Comparison of ENCODE assay signal across 16 mouse cellular contexts in genomic region chr4:59349425-59350185, GRCm38 (mm10).
DNase-seq lines count a peak whose midpoint lies in the region; ATAC-seq and TF ChIP-seq lines count a peak whose summit lies in the region.
"Had no signal": no experiment of that assay in that cellular context is flagged by ENCODE, and none has a peak within 500 bp of the region (broad histone marks: within the 10 kb centered on the region; RNA-seq: fewer than 3 reads in every experiment).

No protein-coding gene starts in this region.

- ATAC-seq in kidney, embryonic 16.5 days (ENCODE audit: low FRiP score, low TSS enrichment) = no peak
- no peak for ATAC-seq in activated CD4-positive, CD25-positive, alpha-beta regulatory T cell, adult 4 months
- ATAC-seq: forebrain, embryonic 16.5 days; hindbrain, embryonic 16.5 days; midbrain, embryonic 15.5 days had no signal

- no peak overlapping the region for H3K27ac ChIP-seq in gastrocnemius, adult 2 months
- H3K27ac ChIP-seq in kidney, embryonic 16.5 days (ENCODE audit: low read length) = peak overlapping the region; percentile 65; the same call in 1 of the 2 replicates
- 0 out of 2 replicates have a peak overlapping the region, but pooled peaks have one; percentile 18 for H3K27ac ChIP-seq in spleen, adult 2 months (ENCODE audit: insufficient read depth, low read length)
- H3K27ac ChIP-seq: left cerebral cortex, adult 2 months; midbrain, embryonic 15.5 days had no signal

- peaks cover 7% of the 10 kb centered on the region; the same call in 1 of the 2 replicates for H3K4me1 ChIP-seq in kidney, embryonic 16.5 days (ENCODE audit: insufficient read depth, low read length)
- H3K4me1 ChIP-seq in spleen, adult 2 months (ENCODE audit: control insufficient read depth, insufficient read depth, insufficient read length) = peaks cover 19% of the 10 kb centered on the region; the same call in 1 of the 2 replicates
- H3K4me1 ChIP-seq: midbrain, embryonic 15.5 days had no signal

- TF ChIP-seq CTCF in gastrocnemius, adult 2 months (IDR thresholded peaks at IDR 0.05) = no peak
- TF ChIP-seq CTCF in spleen, adult 2 months (IDR thresholded peaks at IDR 0.05; ENCODE audit: extremely low read depth, insufficient read depth, insufficient read length, insufficient replicate concordance) = no peak

- no peak for DNase-seq in gastrocnemius, adult 2 months
- no peak for DNase-seq in gastrocnemius, postnatal 4 days (ENCODE audit: low spot score in 2 of 2)
- no peak for DNase-seq in kidney, adult 8-10 months
- peak in 1 of 2 experiments; percentile 3 for DNase-seq in spleen, adult 2 months (ENCODE audit: low read depth in 1 of 2, low spot score in 2 of 2)
- no peak for DNase-seq in spleen, postnatal 36 days (ENCODE audit: low spot score in 2 of 2)
- no peak for DNase-seq in cerebellum, adult 18-20 months
- DNase-seq: B cell, adult 2 months; cerebellum, postnatal 36 days; gastrocnemius, postnatal 25 days had no signal

- H3K4me3 ChIP-seq in gastrocnemius, adult 2 months = peak overlapping the region; percentile 15; the same call in 1 of the 2 replicates
- no peak overlapping the region for H3K4me3 ChIP-seq in kidney, embryonic 16.5 days (ENCODE audit: low read length)
- no peak overlapping the region for H3K4me3 ChIP-seq in spleen, adult 2 months (ENCODE audit: extremely low read depth, insufficient read depth, insufficient read length)
- H3K4me3 ChIP-seq: left cerebral cortex, adult 2 months; midbrain, embryonic 15.5 days had no signal

- no peak for TF ChIP-seq POLR2A in spleen, adult 2 months (IDR thresholded peaks at IDR 0.05; ENCODE audit: low read depth, low read length)

- intact Hi-C loops in gastrocnemius, adult 2 months (cut with DNase I) = no loop called here

- no peaks in the 10 kb centered on the region for H3K9me3 ChIP-seq in kidney, embryonic 16.5 days (ENCODE audit: low read length)
- H3K9me3 ChIP-seq: G1E; midbrain, embryonic 15.5 days had no signal

- H3K36me3 ChIP-seq in kidney, embryonic 16.5 days (ENCODE audit: insufficient read depth, low read length) = no peaks in the 10 kb centered on the region
- H3K36me3 ChIP-seq in spleen, adult 2 months (ENCODE audit: control insufficient read depth, insufficient read depth, low read length) = peaks cover 3% of the 10 kb centered on the region; the same call in 1 of the 2 replicates
- H3K36me3 ChIP-seq: midbrain, embryonic 15.5 days had no signal

- no peak overlapping the region for H3K4me2 ChIP-seq in kidney, embryonic 16.5 days (replicated peaks; ENCODE audit: low read depth, low read length)
- H3K4me2 ChIP-seq: midbrain, embryonic 15.5 days had no signal

- no peaks in the 10 kb centered on the region for H3K27me3 ChIP-seq in kidney, embryonic 16.5 days (ENCODE audit: insufficient read depth, low read length)
- no peaks in the 10 kb centered on the region for H3K27me3 ChIP-seq in spleen, adult 2 months (ENCODE audit: control insufficient read depth, insufficient read depth, low read length)
- H3K27me3 ChIP-seq: midbrain, embryonic 15.5 days had no signal

- WGBS in kidney, embryonic 16.5 days = 50% methylated on average over 7 of the region's 7 CpGs
- 71% methylated on average over 7 of the region's 7 CpGs for WGBS in spleen, adult 2 months

- no peak overlapping the region for H3K9ac ChIP-seq in kidney, embryonic 16.5 days (replicated peaks; ENCODE audit: low read length)
- H3K9ac ChIP-seq: midbrain, embryonic 15.5 days had no signal
